Mouse (Mus musculus) erythroblast, embryonic 14.5 days (primary cell): ENCODE results near the gene Cldn18. TPM values are rescaled to one million over a fixed set of nuclear protein-coding genes. Genes with fewer than 3 reads are reported as not detected.

Source experiments
- H3K27me3 ChIP-seq: 2 replicates; pipeline ENCODE4 v1.6.1; 2012; ENCODE audit warnings: inconsistent platforms; ENCODE audit not compliant: control insufficient read depth
- H3K36me3 ChIP-seq: 2 replicates; pipeline ENCODE4 v1.6.1; 2012; ENCODE audit warnings: mild to moderate bottlenecking, inconsistent platforms; ENCODE audit not compliant: control insufficient read depth
- H3K4me1 ChIP-seq: 2 replicates; pipeline ENCODE4 v1.6.1; 2012; ENCODE audit warnings: inconsistent platforms; ENCODE audit not compliant: control insufficient read depth
- H3K4me3 ChIP-seq: replicated peaks from 2 replicates; pipeline ENCODE3; 2012; ENCODE audit warnings: moderate library complexity, mild to moderate bottlenecking, inconsistent platforms
- H3K9me3 ChIP-seq: 2 replicates; pipeline ENCODE4 v1.6.1; 2012; ENCODE audit warnings: low read length, inconsistent platforms, mixed read lengths; ENCODE audit not compliant: control insufficient read depth
- GATA1 ChIP-seq: IDR thresholded peaks from 2 replicates; pipeline ENCODE4 v1.6.1; 2012; ENCODE audit warnings: low read length, inconsistent platforms, mixed read lengths
- TAL1 ChIP-seq: IDR thresholded peaks from 3 replicates; pipeline ENCODE4 v1.6.1; 2012; ENCODE audit warnings: low read length, inconsistent platforms, mixed read lengths
- polyA plus RNA-seq: library from polyadenylated mRNA; stranded (reverse); fragments of >175 nt; gene quantifications from 2 replicates; pipeline ENCODE4 v1.2.3, GENCODE M21; 2012

Cldn18 gene
- polyA plus RNA-seq, 1 experiment = not detected

DNA sequence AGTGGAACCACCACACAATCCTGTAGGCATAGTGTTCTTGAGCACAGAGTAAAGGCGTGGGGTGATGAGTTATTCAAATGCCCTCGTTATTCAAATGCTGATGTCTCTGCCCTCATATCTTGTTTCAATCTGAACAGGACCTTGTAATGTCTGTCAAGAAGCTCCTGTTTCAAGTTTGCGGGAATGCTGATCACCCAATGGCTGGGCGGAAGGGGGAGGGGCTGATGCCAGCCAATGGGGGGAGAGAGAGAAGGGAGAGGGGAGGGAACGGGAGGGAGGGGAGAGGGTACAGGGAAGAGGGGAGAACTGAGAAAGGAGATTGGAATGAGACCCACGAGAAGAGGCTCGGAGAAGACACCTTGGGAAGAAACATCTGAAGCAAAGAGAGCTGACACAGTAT is 22.1 kb downstream of the Cldn18 start:
- TF ChIP-seq TAL1 = no peak
- no peak for TF ChIP-seq GATA1
- no peaks in the 10 kb centered on the region for H3K27me3 ChIP-seq
- no peaks in the 10 kb centered on the region for H3K36me3 ChIP-seq

GRCm38 (mm10) chr9:99690386-99690785 is 26.7 kb downstream of the Cldn18 start:
- Histone ChIP-seq H3K4me3 (no peak overlapping the region), H3K9me3 (peaks cover 2% of the 10 kb centered on the region; the same call in 1 of the 2 replicates), H3K4me1 (no peaks in the 10 kb centered on the region), H3K36me3 (no peaks in the 10 kb centered on the region), H3K27me3 (no peaks in the 10 kb centered on the region)
- TF ChIP-seq TAL1 = no peak
- no peak for TF ChIP-seq GATA1

More for the DNA sequence above, 22.1 kb downstream of the Cldn18 start:
- Histone ChIP-seq H3K4me3 (no peak overlapping the region), H3K4me1 (no peaks in the 10 kb centered on the region), H3K9me3 (peaks cover 8% of the 10 kb centered on the region; the same call in 1 of the 2 replicates)

DNA sequence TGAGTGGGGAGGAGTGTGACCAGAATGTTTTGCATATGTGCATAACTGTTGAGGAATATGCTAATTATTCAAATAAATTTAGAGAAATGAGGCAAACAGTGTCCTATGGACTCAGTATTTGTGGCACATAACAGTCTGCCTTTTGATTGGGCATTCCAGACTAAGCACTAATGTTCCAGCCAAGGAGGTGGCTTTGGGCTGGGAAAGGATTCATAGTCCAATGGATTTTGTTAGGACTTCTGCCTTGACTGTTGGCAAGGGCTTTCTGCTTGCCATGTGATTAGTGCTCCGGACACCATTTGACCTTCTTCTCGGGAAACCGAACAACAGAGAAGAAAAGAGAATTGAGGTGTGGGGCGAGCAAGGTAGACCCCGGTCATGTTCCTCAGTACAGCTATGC is 27.3 kb downstream of the Cldn18 start:
- no peaks in the 10 kb centered on the region for H3K4me1 ChIP-seq
- no peak overlapping the region for H3K4me3 ChIP-seq
- TF ChIP-seq TAL1 (no peak), GATA1 (no peak)
- H3K9me3 ChIP-seq = peaks cover 2% of the 10 kb centered on the region; the same call in 1 of the 2 replicates
- no peaks in the 10 kb centered on the region for H3K36me3 ChIP-seq
- H3K27me3 ChIP-seq = no peaks in the 10 kb centered on the region

DNA sequence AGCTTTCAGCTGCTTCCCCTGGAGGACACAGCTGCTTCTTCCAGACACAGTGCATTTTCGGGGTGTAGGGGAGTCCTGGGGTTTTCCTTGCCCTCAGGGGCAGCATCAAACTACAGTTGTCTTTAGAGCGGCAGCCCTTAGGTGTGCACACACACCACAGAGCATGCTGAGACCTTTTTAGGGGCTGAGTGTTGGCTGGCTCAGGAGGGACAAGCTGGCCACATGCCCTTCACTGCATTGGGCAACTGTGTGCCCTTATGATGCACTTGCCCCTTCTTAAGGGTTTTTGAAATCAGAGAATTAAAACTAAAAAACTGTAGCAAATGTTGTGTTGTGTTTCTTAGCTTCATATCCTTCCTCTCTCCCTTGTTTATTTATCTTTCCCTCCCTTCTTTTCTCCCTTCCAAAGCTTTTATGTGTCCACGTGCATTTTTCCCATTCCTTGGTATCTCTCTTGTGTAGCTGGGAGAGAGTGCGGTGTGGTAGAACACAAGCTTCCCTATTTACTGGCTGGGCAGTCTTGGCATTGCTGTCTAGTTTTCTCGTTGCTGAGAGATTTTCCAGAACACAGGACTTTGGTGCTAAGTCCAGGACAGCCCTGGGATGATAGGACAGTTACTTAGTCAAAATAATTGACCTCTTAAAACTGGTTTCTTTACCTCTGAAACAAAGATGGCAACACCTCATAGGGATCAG is 31.4 kb downstream of the Cldn18 start:
- no peaks in the 10 kb centered on the region for H3K9me3 ChIP-seq
- TF ChIP-seq TAL1 (no peak), GATA1 (no peak)
- H3K4me3 ChIP-seq = no peak overlapping the region
- H3K27me3 ChIP-seq = no peaks in the 10 kb centered on the region
- no peaks in the 10 kb centered on the region for H3K36me3 ChIP-seq
- H3K4me1 ChIP-seq = no peaks in the 10 kb centered on the region

GRCm38 (mm10) chr9:99685061-99685521 is 32.0 kb downstream of the Cldn18 start:
- H3K9me3 ChIP-seq = no peaks in the 10 kb centered on the region
- no peaks in the 10 kb centered on the region for H3K27me3 ChIP-seq
- no peak overlapping the region for H3K4me3 ChIP-seq
- TF ChIP-seq TAL1 (no peak), GATA1 (no peak)
- H3K36me3 ChIP-seq = no peaks in the 10 kb centered on the region
- no peaks in the 10 kb centered on the region for H3K4me1 ChIP-seq

GRCm38 (mm10) chr9:99681980-99682570 is 35.0 kb downstream of the Cldn18 start:
- Histone ChIP-seq H3K9me3 (no peaks in the 10 kb centered on the region), H3K36me3 (no peaks in the 10 kb centered on the region), H3K4me3 (no peak overlapping the region), H3K27me3 (no peaks in the 10 kb centered on the region), H3K4me1 (no peaks in the 10 kb centered on the region)
- TF ChIP-seq TAL1 (no peak), GATA1 (no peak)

DNA sequence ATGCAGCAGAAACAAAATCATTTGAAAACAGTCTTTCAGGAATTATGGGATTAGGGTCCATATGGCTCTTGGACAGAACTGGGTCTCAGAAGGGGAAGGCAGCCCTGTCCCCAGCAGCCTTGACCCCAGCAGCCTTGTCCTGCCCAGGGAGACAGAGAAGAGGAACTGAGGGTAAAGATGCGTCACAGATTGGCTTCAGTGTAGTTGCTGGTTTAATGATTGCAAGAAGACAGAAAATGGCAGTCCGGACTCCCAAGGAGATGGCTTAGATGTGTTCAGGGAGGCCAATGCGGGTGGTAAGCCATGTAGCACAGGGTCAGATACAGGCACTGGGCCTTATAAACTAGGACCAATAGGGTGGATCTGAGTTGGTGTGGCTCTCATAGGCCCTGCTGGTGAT is 41.4 kb downstream of the Cldn18 start:
- TF ChIP-seq TAL1 (no peak), GATA1 (no peak)
- H3K36me3 ChIP-seq = no peaks in the 10 kb centered on the region

DNA sequence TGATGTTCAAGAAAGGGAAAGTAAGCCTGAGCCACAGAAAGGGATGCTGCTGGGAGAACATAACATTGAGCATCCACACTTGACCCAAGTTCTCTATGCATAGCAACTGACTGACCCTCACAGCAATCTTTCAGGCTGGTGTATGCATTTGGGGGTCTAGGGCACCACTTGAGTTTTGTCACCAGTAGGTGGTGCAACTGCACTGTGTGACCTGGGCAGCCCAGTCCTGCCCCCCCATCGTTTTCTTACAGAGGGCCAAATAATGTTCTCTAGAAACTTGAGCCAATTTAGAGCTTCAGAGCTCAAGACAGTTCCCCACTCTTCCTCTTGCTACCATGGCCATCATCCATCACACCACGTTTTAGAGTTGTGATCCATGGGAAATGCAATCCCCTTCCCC is 45.5 kb downstream of the Cldn18 start:
- H3K9me3 ChIP-seq = 0 out of 2 replicates have a peak, but pooled peaks cover 6% of the 10 kb centered on the region
- no peaks in the 10 kb centered on the region for H3K27me3 ChIP-seq
- H3K36me3 ChIP-seq = no peaks in the 10 kb centered on the region
- H3K4me3 ChIP-seq = no peak overlapping the region
- no peaks in the 10 kb centered on the region for H3K4me1 ChIP-seq
- no peak for TF ChIP-seq TAL1
- no peak for TF ChIP-seq GATA1

More for the DNA sequence above, 41.4 kb downstream of the Cldn18 start:
- Histone ChIP-seq H3K27me3 (no peaks in the 10 kb centered on the region), H3K4me3 (no peak overlapping the region), H3K9me3 (no peaks in the 10 kb centered on the region), H3K4me1 (no peaks in the 10 kb centered on the region)

DNA sequence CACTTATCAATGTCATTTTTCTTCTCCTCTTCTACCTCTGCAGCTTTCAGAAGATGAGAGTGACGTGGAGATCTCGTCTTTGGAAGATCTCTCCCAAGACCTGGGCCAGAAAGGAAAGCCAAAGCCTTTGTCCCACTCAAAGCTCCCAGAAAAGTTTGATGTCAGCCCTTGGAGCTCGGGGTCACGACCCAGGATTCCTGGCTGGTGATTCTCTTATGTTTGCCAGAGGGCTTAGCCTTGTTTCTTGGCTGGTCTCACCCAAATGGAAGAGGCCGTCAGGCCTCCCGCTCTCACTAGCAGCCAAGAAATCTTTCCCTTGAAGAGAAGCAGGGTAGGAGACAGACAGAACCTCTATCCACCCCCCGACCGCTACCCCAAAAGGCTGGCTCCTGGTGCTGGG is 49.5 kb downstream of the Cldn18 start:
- no peaks in the 10 kb centered on the region for H3K36me3 ChIP-seq
- H3K27me3 ChIP-seq = no peaks in the 10 kb centered on the region
- H3K4me1 ChIP-seq = no peaks in the 10 kb centered on the region
- H3K4me3 ChIP-seq = no peak overlapping the region
- 0 out of 2 replicates have a peak, but pooled peaks cover 6% of the 10 kb centered on the region for H3K9me3 ChIP-seq
- TF ChIP-seq TAL1 = no peak
- TF ChIP-seq GATA1 = no peak

DNA sequence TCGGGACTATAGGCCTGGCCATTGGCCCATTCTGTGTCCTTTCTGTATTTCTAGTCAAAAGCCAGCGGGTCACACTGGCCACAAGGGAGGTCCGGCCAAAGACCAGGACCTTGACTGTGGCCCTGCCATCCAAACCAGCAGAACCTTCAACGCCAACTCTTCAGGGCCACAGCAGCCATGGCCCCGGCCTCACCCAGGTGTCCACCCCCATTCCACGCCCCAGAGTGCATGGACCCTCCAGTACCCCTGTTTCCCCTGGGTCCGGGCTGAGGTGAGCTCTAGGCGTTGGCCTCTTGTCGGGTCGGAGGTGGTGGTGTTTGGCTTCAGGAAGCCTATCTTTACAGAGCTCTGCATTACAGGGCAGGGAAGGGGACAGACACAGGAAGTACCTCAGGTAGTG is 54.2 kb downstream of the Cldn18 start:
- no peaks in the 10 kb centered on the region for H3K4me1 ChIP-seq
- no peaks in the 10 kb centered on the region for H3K9me3 ChIP-seq
- TF ChIP-seq GATA1 = no peak
- no peak overlapping the region for H3K4me3 ChIP-seq
- H3K36me3 ChIP-seq = no peaks in the 10 kb centered on the region
- no peaks in the 10 kb centered on the region for H3K27me3 ChIP-seq
